Mouse (Mus musculus): ENCODE measurements around the gene Rbm11. TPM values are rescaled to one million over a fixed set of nuclear protein-coding genes. Genes with fewer than 3 reads are reported as not detected.
A peak's percentile ranks its signal among the peaks of the same experiment; 100 is the strongest.

The Rbm11 gene
- not detected in 2 replicates for polyA plus RNA-seq (2011; ENCODE audit: insufficient read depth, insufficient read length, low replicate concordance, missing spikeins)

GRCm38 (mm10) chr16:75592671-75593500 lies at the start of gene Rbm11:
TSS of gene Rbm11 (plus strand) at chr16:75592844.
- H3K27ac ChIP-seq (ENCODE audit: control insufficient read depth, insufficient read depth, low read depth, low read length, poor library complexity): no peak within 1 kb of the TSS
- WGBS: under 1% methylated on average over 55 of the region's 55 CpGs
- no peaks in the 10 kb centered on the region for H3K4me1 ChIP-seq (ENCODE audit: control insufficient read depth, insufficient read depth, low read length)
- H3K4me3 ChIP-seq (replicated peaks; ENCODE audit: control insufficient read depth, low read depth, low read length): peak within 1 kb of the TSS; percentile 75
- no peak for TF ChIP-seq CTCF (IDR thresholded peaks at IDR 0.05; ENCODE audit: control insufficient read depth, insufficient read depth, low read length)
- no peak for TF ChIP-seq POLR2A (IDR thresholded peaks at IDR 0.05; ENCODE audit: borderline replicate concordance, control insufficient read depth, low read depth, low read length)

- no peak overlapping the region for H3K4me3 ChIP-seq (replicated peaks; ENCODE audit: control insufficient read depth, low read depth, low read length)
- H3K27ac ChIP-seq (ENCODE audit: control insufficient read depth, insufficient read depth, low read depth, low read length, poor library complexity): no peak overlapping the region
- no peaks in the 10 kb centered on the region for H3K4me1 ChIP-seq (ENCODE audit: control insufficient read depth, insufficient read depth, low read length)
- 58% methylated on average over 1 of the region's 1 CpGs for WGBS
- TF ChIP-seq POLR2A (IDR thresholded peaks at IDR 0.05; ENCODE audit: borderline replicate concordance, control insufficient read depth, low read depth, low read length): no peak
- TF ChIP-seq CTCF (IDR thresholded peaks at IDR 0.05; ENCODE audit: control insufficient read depth, insufficient read depth, low read length): no peak
Observed at GRCm38 (mm10) chr16:75545310-75545709, 47.3 kb upstream of the Rbm11 start.

- Histone ChIP-seq H3K4me1 (ENCODE audit: control insufficient read depth, insufficient read depth, low read length) (no peaks in the 10 kb centered on the region), H3K4me3 (replicated peaks; ENCODE audit: control insufficient read depth, low read depth, low read length) (no peak overlapping the region), H3K27ac (ENCODE audit: control insufficient read depth, insufficient read depth, low read depth, low read length, poor library complexity) (no peak overlapping the region)
- 80% methylated on average over 2 of the region's 2 CpGs for WGBS
- TF ChIP-seq POLR2A (IDR thresholded peaks at IDR 0.05; ENCODE audit: borderline replicate concordance, control insufficient read depth, low read depth, low read length): no peak
- no peak for TF ChIP-seq CTCF (IDR thresholded peaks at IDR 0.05; ENCODE audit: control insufficient read depth, insufficient read depth, low read length)
Observed at GRCm38 (mm10) chr16:75562910-75563309, 29.7 kb upstream of the Rbm11 start.

GRCm38 (mm10) chr16:75582279-75582678 lies 10.4 kb upstream of the Rbm11 start:
- TF ChIP-seq POLR2A (IDR thresholded peaks at IDR 0.05; ENCODE audit: borderline replicate concordance, control insufficient read depth, low read depth, low read length): no peak
- Histone ChIP-seq H3K27ac (ENCODE audit: control insufficient read depth, insufficient read depth, low read depth, low read length, poor library complexity) (no peak overlapping the region), H3K4me1 (ENCODE audit: control insufficient read depth, insufficient read depth, low read length) (no peaks in the 10 kb centered on the region), H3K4me3 (replicated peaks; ENCODE audit: control insufficient read depth, low read depth, low read length) (no peak overlapping the region)
- 48% methylated on average over 5 of the region's 5 CpGs for WGBS

GRCm38 (mm10) chr16:75585961-75586360 lies 6.7 kb upstream of the Rbm11 start, which contains the start of gene Lipi:
TSS of gene Lipi (minus strand) at chr16:75586061.
- no peak within 1 kb of the TSS for H3K4me3 ChIP-seq (replicated peaks; ENCODE audit: control insufficient read depth, low read depth, low read length)
- 76% methylated on average over 7 of the region's 7 CpGs for WGBS
- H3K27ac ChIP-seq (ENCODE audit: control insufficient read depth, insufficient read depth, low read depth, low read length, poor library complexity): no peak within 1 kb of the TSS
- TF ChIP-seq CTCF (IDR thresholded peaks at IDR 0.05; ENCODE audit: control insufficient read depth, insufficient read depth, low read length) (no peak), POLR2A (IDR thresholded peaks at IDR 0.05; ENCODE audit: borderline replicate concordance, control insufficient read depth, low read depth, low read length) (no peak)
- no peaks in the 10 kb centered on the region for H3K4me1 ChIP-seq (ENCODE audit: control insufficient read depth, insufficient read depth, low read length)

GRCm38 (mm10) chr16:75586466-75586865 lies 6.2 kb upstream of the Rbm11 start:
- WGBS: 20% methylated on average over 3 of the region's 3 CpGs
- Histone ChIP-seq H3K4me1 (ENCODE audit: control insufficient read depth, insufficient read depth, low read length) (no peaks in the 10 kb centered on the region), H3K4me3 (replicated peaks; ENCODE audit: control insufficient read depth, low read depth, low read length) (no peak overlapping the region), H3K27ac (ENCODE audit: control insufficient read depth, insufficient read depth, low read depth, low read length, poor library complexity) (no peak overlapping the region)
- no peak for TF ChIP-seq POLR2A (IDR thresholded peaks at IDR 0.05; ENCODE audit: borderline replicate concordance, control insufficient read depth, low read depth, low read length)
- no peak for TF ChIP-seq CTCF (IDR thresholded peaks at IDR 0.05; ENCODE audit: control insufficient read depth, insufficient read depth, low read length)

GRCm38 (mm10) chr16:75593501-75594183 lies 998 bp downstream of the Rbm11 start:
- 1% methylated on average over 15 of the region's 15 CpGs for WGBS

GRCm38 (mm10) chr16:75606415-75606814 lies 13.8 kb downstream of the Rbm11 start:
- 69% methylated on average over 1 of the region's 1 CpGs for WGBS
- no peak overlapping the region for H3K4me3 ChIP-seq (replicated peaks; ENCODE audit: control insufficient read depth, low read depth, low read length)
- no peak for TF ChIP-seq CTCF (IDR thresholded peaks at IDR 0.05; ENCODE audit: control insufficient read depth, insufficient read depth, low read length)
- no peak for TF ChIP-seq POLR2A (IDR thresholded peaks at IDR 0.05; ENCODE audit: borderline replicate concordance, control insufficient read depth, low read depth, low read length)

More at GRCm38 (mm10) chr16:75593501-75594183, 998 bp downstream of the Rbm11 start:
- no peak overlapping the region for H3K27ac ChIP-seq (ENCODE audit: control insufficient read depth, insufficient read depth, low read depth, low read length, poor library complexity)
- H3K4me1 ChIP-seq (ENCODE audit: control insufficient read depth, insufficient read depth, low read length): no peaks in the 10 kb centered on the region
- TF ChIP-seq POLR2A (IDR thresholded peaks at IDR 0.05; ENCODE audit: borderline replicate concordance, control insufficient read depth, low read depth, low read length) (no peak), CTCF (IDR thresholded peaks at IDR 0.05; ENCODE audit: control insufficient read depth, insufficient read depth, low read length) (no peak)
- H3K4me3 ChIP-seq (replicated peaks; ENCODE audit: control insufficient read depth, low read depth, low read length): peak overlapping the region; percentile 75

More at GRCm38 (mm10) chr16:75606415-75606814, 13.8 kb downstream of the Rbm11 start:
- Histone ChIP-seq H3K27ac (ENCODE audit: control insufficient read depth, insufficient read depth, low read depth, low read length, poor library complexity) (no peak overlapping the region), H3K4me1 (ENCODE audit: control insufficient read depth, insufficient read depth, low read length) (no peaks in the 10 kb centered on the region)
